Mouse (Mus musculus) heart, embryonic 16.5 days (tissue): ENCODE results near the gene Timm10. TPM values are rescaled to one million over a fixed set of nuclear protein-coding genes. Genes with fewer than 3 reads are reported as not detected.
A peak's percentile ranks its signal among the peaks of the same experiment; 100 is the strongest.

Source experiments
- ATAC-seq: fragments of 200-750 bp; cut with Nextera tagmentation; replicated peaks from 2 replicates; pipeline ENCODE4 v1.8.0; 2017; ENCODE audit warnings: moderate number of reproducible peaks; ENCODE audit not compliant: insufficient read depth, low FRiP score; ENCODE audit errors: extremely low read depth
- H3K27ac ChIP-seq: fragments of 300-500 bp; sonication (generic); 2 replicates; pipeline ENCODE4 v1.5.1; 2014; ENCODE audit warnings: mild to moderate bottlenecking, low read length, control low read depth, moderate library complexity
- H3K27me3 ChIP-seq: fragments of 300-500 bp; sonication (generic); 2 replicates; pipeline ENCODE4 v1.6.1; 2014; ENCODE audit warnings: low read length, mixed read lengths; ENCODE audit not compliant: control insufficient read depth, insufficient read depth
- H3K36me3 ChIP-seq: fragments of 300-500 bp; sonication (generic); 2 replicates; pipeline ENCODE4 v1.6.1; 2014; ENCODE audit not compliant: control insufficient read depth, insufficient read depth
- H3K4me1 ChIP-seq: fragments of 300-500 bp; sonication (generic); 2 replicates; pipeline ENCODE4 v1.6.1; 2014; ENCODE audit warnings: low read length, mixed read lengths; ENCODE audit not compliant: control insufficient read depth, insufficient read depth
- H3K4me2 ChIP-seq: fragments of 300-500 bp; sonication (generic); 2 replicates; pipeline ENCODE4 v1.6.1; 2014; ENCODE audit warnings: low read depth, mild to moderate bottlenecking, control low read depth, low read length
- H3K4me3 ChIP-seq: fragments of 300-500 bp; sonication (generic); 2 replicates; pipeline ENCODE4 v1.5.1; 2014; ENCODE audit warnings: mild to moderate bottlenecking, control low read depth, low read length
- H3K9ac ChIP-seq: fragments of 300-500 bp; sonication (generic); 2 replicates; pipeline ENCODE4 v1.6.1; 2014; ENCODE audit warnings: low read length, control low read depth
- H3K9me3 ChIP-seq: fragments of 300-500 bp; sonication (generic); replicated peaks from 2 replicates; pipeline ENCODE4 v1.6.1; 2016; ENCODE audit warnings: low read length; ENCODE audit not compliant: control insufficient read depth
- WGBS: fragments of 180-500 bp; shearing (Covaris S2); extraction: QIAGEN DNeasy Blood & Tissue Kit; methylation state at CpG from one replicate; pipeline ENCODE4 v1.1.7; 2014; 5-methylcytosine and 5-hydroxymethylcytosine counted together
- polyA plus RNA-seq: library from polyadenylated mRNA; unstranded; fragments of >200 nt; fragmentation: Nextera tagmentation; extraction: Ambion mirVana; gene quantifications from 2 replicates; pipeline ENCODE4 v1.2.1, GENCODE M21; 2015

Gene Timm10
- polyA plus RNA-seq, 1 experiment from 2014 or later: 92.9 TPM

- no peak for ATAC-seq
- Histone ChIP-seq H3K4me3 (no peak overlapping the region; the same call in 1 of the 2 replicates), H3K27me3 (no peaks in the 10 kb centered on the region), H3K4me1 (peaks cover 15% of the 10 kb centered on the region), H3K9me3 (no peaks in the 10 kb centered on the region), H3K27ac (peak overlapping the region; percentile 44), H3K36me3 (no peaks in the 10 kb centered on the region; the same call in 1 of the 2 replicates), H3K4me2 (peak overlapping the region; percentile 63), H3K9ac (no peak overlapping the region)
- WGBS: 64% methylated on average over 6 of the region's 6 CpGs
These were observed 16.3 kb upstream of the Timm10 start for GRCm38 (mm10) chr2:84810526-84810885.

GRCm38 (mm10) chr2:84810886-84811577 is 15.8 kb upstream of the Timm10 start:
- H3K4me2 ChIP-seq: peak overlapping the region; percentile 63
- H3K36me3 ChIP-seq: no peaks in the 10 kb centered on the region; the same call in 1 of the 2 replicates
- H3K9ac ChIP-seq: peak overlapping the region; percentile 57
- no peaks in the 10 kb centered on the region for H3K9me3 ChIP-seq
- H3K4me1 ChIP-seq: peaks cover 15% of the 10 kb centered on the region
- peak; percentile 65 for ATAC-seq
- no peaks in the 10 kb centered on the region for H3K27me3 ChIP-seq
- WGBS: 23% methylated on average over 26 of the region's 26 CpGs
- peak overlapping the region; percentile 69 for H3K27ac ChIP-seq
- peak overlapping the region; percentile 41 for H3K4me3 ChIP-seq

DNA sequence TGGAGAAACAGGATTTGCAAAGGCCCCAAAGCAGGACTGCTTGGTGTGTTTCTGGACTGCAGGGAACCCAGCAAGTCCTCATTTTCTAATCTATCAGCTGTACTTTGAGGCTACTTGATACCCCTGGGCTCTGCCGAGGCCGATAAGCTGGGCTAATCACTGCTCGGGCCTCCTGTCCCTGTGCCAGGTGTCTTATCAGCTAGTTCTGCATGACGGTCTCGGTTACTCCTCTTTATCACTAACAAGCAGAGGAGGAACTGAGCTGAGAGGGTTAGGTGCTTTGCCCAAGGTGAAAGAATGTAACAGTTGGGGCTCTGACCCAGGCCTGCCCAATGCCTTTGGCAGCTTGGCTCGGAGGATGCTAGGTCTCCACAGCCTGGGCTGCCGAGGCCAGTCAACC is 14.9 kb upstream of the Timm10 start:
- Histone ChIP-seq H3K4me3 (no peak overlapping the region), H3K4me1 (peaks cover 15% of the 10 kb centered on the region), H3K27ac (peak overlapping the region; percentile 69), H3K36me3 (no peaks in the 10 kb centered on the region; the same call in 1 of the 2 replicates), H3K9ac (no peak overlapping the region), H3K4me2 (peak overlapping the region; percentile 25), H3K27me3 (no peaks in the 10 kb centered on the region), H3K9me3 (no peaks in the 10 kb centered on the region)
- ATAC-seq: peak; percentile 64
- WGBS: 21% methylated on average over 7 of the region's 7 CpGs

- H3K4me2 ChIP-seq: no peak overlapping the region
- H3K36me3 ChIP-seq: no peaks in the 10 kb centered on the region; the same call in 1 of the 2 replicates
- no peak for ATAC-seq
- WGBS: 85% methylated on average over 6 of the region's 6 CpGs
- no peaks in the 10 kb centered on the region for H3K9me3 ChIP-seq
- H3K9ac ChIP-seq: no peak overlapping the region
- H3K27ac ChIP-seq: peak overlapping the region; percentile 69; the same call in 1 of the 2 replicates
- no peaks in the 10 kb centered on the region for H3K27me3 ChIP-seq
- H3K4me3 ChIP-seq: no peak overlapping the region
- H3K4me1 ChIP-seq: peaks cover 15% of the 10 kb centered on the region
These were observed 14.1 kb upstream of the Timm10 start for GRCm38 (mm10) chr2:84812676-84813075.

- Histone ChIP-seq H3K4me1 (peaks cover 17% of the 10 kb centered on the region), H3K9ac (peak overlapping the region; percentile 34; the same call in 1 of the 2 replicates), H3K27ac (peak overlapping the region; percentile 87), H3K9me3 (no peaks in the 10 kb centered on the region), H3K36me3 (no peaks in the 10 kb centered on the region), H3K4me2 (no peak overlapping the region), H3K4me3 (no peak overlapping the region), H3K27me3 (no peaks in the 10 kb centered on the region)
- WGBS: 20% methylated on average over 3 of the region's 3 CpGs
- ATAC-seq: peak; percentile 88
These were observed 6.9 kb upstream of the Timm10 start for GRCm38 (mm10) chr2:84819861-84820260.

DNA sequence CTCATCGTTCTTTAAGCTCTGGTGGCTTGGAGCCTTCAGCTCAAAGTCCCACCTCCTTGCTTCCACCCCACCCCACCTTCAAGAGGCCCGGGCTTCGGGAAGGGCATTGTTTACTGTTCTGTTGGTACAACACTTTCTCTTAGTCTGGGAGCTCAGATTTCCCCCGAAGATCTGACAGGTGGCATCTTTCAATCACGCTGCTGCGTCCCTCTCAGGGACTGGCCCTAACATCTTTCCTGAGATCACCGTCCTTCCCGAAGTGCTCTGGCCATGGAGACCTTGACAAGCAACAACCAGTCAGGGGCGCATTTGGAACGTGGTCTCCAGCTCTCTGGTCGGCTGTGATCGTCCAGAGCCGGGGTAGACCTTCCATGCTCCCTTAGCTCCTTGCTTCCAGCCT is 4.2 kb upstream of the Timm10 start, which contains the start of gene Smtnl1:
TSS of gene Smtnl1 (minus strand) at position 101 of the 400 bp plus-strand sequence.
- Histone ChIP-seq H3K9ac (no peak within 1 kb of the TSS), H3K4me3 (no peak within 1 kb of the TSS), H3K27ac (no peak within 1 kb of the TSS), H3K9me3 (no peaks in the 10 kb centered on the region), H3K4me1 (peaks cover 21% of the 10 kb centered on the region), H3K36me3 (no peaks in the 10 kb centered on the region), H3K27me3 (no peaks in the 10 kb centered on the region), H3K4me2 (no peak within 1 kb of the TSS)
- no peak for ATAC-seq
- WGBS: 56% methylated on average over 13 of the region's 13 CpGs

DNA sequence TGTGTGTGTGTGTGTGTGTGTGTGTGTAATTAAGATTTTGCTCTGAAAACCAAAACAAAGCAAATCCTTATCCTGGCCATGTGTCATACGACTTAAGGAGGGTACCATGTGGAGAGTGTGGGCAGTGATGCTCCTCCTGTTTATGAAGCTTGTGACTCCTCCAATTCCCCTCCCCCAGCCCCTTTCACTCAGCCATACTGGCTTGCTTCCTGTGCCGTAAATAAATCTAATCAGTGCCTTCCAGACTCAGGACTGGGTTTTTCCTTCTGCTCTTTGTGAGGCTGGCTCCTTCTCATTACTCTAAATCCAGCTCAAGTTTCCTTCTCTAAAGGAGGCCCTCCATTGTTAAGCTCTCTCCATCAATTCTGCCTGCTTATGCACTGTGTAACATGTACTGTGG is 3.6 kb upstream of the Timm10 start:
- Histone ChIP-seq H3K36me3 (no peaks in the 10 kb centered on the region), H3K27ac (no peak overlapping the region), H3K27me3 (no peaks in the 10 kb centered on the region), H3K9me3 (no peaks in the 10 kb centered on the region), H3K4me3 (no peak overlapping the region), H3K4me1 (peaks cover 25% of the 10 kb centered on the region), H3K9ac (no peak overlapping the region), H3K4me2 (no peak overlapping the region)
- WGBS: 17% methylated on average over 2 of the region's 2 CpGs
- no peak for ATAC-seq

- Histone ChIP-seq H3K4me2 (peak overlapping the region; percentile 88), H3K4me1 (peaks cover 19% of the 10 kb centered on the region), H3K9ac (peak overlapping the region; percentile 80), H3K4me3 (peak overlapping the region; percentile 74), H3K27ac (peak overlapping the region; percentile 82), H3K36me3 (peaks cover 8% of the 10 kb centered on the region), H3K9me3 (no peaks in the 10 kb centered on the region), H3K27me3 (no peaks in the 10 kb centered on the region)
- under 1% methylated on average over 29 of the region's 29 CpGs for WGBS
- ATAC-seq: peak; percentile 39
These were observed 605 bp downstream of the Timm10 start for GRCm38 (mm10) chr2:84827283-84827920.
